Mouse (Mus musculus) c-Kit-positive CD71-positive TER-119-negative erythroid progenitor cells, embryonic 14.5 days (primary cell): ENCODE measurements around the gene Krt80.
"Not testable (repeated sequence)": the region's sequence is repeated elsewhere in the genome, so short reads cannot be mapped to it uniquely, and the experiment has no call there.

Experiments used
- DNase-seq: peaks from one replicate; pipeline ENCODE4 v3.0.0-alpha.2; 2013; ENCODE audit warnings: low read depth

Gene Krt80

DNA sequence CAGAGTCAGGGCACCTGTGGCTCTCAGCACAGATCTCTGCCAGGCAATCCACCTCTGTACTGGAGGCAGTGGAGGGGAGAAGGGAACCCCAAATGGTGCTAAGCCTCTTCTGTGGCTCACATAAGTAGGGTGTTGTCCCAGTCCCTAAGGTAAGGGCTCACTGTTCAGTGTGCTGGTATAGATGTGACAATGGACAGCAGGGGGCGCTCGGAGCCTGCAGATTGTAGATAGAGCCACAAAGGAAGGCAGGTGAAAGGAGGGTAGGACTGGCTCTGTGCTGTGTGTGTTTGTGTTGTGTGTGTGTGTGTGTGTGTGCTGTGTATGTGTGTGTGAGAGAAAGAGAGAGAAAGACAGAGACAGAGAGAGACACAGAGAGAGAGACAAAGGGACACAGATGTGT lies 30.4 kb downstream of the Krt80 start:
- peak; percentile 53 for DNase-seq

DNA sequence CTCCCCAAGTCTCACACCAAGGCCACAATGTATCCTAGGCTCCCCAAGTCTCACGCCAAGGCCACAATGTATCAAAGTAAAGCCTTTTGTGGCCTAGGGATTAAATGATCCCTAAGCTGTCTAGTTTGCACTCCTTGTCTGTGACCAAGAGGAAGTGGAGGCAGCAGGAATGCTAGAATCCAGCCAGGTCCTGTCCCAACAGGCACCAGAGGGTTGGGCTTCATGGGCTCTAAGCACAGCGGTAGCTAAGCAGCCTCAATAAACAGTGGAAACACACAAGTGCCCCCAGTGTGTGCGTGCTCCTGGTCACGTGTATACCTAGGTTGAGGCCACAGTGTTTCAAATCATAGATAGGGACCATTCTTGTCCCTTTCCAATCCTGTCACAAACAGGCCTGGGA lies 31.6 kb downstream of the Krt80 start:
- no peak for DNase-seq

GRCm38 (mm10) chr15:101336474-101337174 lies 33.3 kb downstream of the Krt80 start:
- DNase-seq = no peak

GRCm38 (mm10) chr15:101333648-101334047 lies 36.3 kb downstream of the Krt80 start:
- no peak for DNase-seq

GRCm38 (mm10) chr15:101333165-101333564 lies 36.8 kb downstream of the Krt80 start:
- DNase-seq = no peak

GRCm38 (mm10) chr15:101332370-101332769 lies 37.6 kb downstream of the Krt80 start:
- no peak for DNase-seq

DNA sequence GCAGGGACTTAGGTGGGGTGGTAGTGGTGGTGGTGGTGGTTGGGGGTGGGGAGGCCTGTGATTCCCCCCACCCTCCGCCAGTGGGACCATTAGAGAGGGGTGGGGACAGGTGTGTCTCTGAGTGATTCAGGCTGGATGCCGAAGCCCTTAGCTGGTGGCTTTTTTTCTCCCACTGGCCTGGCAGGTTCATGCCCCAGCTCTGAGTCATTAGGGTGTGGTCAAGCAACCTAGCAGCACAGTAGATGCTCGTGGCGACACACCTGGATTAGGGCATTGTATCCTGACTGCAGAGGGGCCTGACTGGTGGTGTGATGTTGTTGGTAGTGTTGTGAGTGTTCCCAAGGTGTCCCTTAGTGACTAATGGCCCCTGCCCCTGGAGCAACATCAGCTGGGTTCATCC lies 38.9 kb downstream of the Krt80 start:
- no peak for DNase-seq

DNA sequence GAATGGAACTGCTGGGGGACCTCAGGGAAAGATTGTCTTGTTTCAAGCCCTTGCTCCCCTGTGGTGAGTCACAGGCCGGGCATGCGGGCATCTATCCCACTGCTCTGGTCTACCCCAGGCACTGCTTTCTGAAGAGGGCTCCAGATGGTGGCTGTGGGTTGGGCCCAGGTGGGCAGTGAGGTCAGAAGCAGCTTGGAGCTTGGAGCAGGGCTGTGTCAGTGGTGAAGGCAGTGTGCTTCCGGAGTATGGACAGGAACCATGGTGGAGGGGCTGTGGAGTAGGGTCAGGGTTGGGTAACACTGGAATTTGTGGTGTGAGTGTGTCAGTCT lies 40.4 kb downstream of the Krt80 start:
- no peak for DNase-seq

GRCm38 (mm10) chr15:101328876-101329563 lies 40.9 kb downstream of the Krt80 start:
- DNase-seq = no peak

DNA sequence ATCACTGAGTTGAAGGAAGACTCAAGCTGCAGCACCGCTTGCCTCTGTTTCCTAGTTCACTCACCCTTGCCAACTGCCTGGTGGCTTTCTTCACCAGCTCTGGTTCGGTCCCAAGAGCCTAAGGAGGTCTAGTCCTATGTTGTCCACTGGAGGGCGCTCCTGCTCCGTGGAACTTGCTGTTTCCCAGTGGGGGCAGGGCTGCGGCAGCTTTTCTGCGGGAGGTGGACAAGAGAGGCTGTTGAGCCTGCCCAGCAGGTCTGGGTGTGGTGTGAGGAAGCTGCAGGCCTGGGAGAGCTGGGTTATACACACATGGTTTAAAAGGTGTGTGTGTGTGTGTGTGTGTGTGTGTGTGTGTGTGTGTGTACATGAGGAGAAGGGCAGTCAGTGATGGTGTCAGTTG lies 42.7 kb downstream of the Krt80 start:
- DNase-seq = peak; percentile 37

- DNase-seq = no peak
Measured at GRCm38 (mm10) chr15:101325991-101326534, 43.9 kb downstream of the Krt80 start.

- not testable (repeated sequence) for DNase-seq
Measured at GRCm38 (mm10) chr15:101324409-101324808, 45.6 kb downstream of the Krt80 start.

GRCm38 (mm10) chr15:101323511-101323910 lies 46.5 kb downstream of the Krt80 start:
- DNase-seq = no peak

GRCm38 (mm10) chr15:101322640-101323039 lies 47.3 kb downstream of the Krt80 start:
- no peak for DNase-seq

GRCm38 (mm10) chr15:101322106-101322505 lies 47.9 kb downstream of the Krt80 start:
- no peak for DNase-seq

GRCm38 (mm10) chr15:101321126-101321525 lies 48.8 kb downstream of the Krt80 start:
- no peak for DNase-seq

DNA sequence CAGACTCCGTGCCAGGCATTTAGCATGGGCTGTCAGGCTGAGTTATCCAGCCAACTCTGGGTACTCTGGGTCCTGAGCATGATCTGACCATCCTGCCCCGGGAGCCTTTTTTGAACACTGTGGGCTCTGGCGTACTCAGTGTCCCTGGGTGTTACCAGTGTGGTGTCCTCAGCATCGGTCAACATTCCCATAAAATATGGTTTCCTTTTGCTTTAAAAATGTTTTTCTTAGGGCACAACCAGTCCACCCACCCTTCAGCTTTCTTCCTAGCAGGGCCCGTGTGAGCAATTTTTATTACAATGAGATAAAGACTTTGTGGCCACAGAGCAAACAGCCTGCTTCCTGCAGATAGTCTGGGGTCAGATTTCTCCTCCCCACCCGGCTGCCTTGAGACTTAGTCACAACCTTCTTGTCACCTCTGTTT lies 49.3 kb downstream of the Krt80 start:
- DNase-seq = no peak

- DNase-seq = no peak
Measured at GRCm38 (mm10) chr15:101320010-101320617, 49.8 kb downstream of the Krt80 start.

DNA sequence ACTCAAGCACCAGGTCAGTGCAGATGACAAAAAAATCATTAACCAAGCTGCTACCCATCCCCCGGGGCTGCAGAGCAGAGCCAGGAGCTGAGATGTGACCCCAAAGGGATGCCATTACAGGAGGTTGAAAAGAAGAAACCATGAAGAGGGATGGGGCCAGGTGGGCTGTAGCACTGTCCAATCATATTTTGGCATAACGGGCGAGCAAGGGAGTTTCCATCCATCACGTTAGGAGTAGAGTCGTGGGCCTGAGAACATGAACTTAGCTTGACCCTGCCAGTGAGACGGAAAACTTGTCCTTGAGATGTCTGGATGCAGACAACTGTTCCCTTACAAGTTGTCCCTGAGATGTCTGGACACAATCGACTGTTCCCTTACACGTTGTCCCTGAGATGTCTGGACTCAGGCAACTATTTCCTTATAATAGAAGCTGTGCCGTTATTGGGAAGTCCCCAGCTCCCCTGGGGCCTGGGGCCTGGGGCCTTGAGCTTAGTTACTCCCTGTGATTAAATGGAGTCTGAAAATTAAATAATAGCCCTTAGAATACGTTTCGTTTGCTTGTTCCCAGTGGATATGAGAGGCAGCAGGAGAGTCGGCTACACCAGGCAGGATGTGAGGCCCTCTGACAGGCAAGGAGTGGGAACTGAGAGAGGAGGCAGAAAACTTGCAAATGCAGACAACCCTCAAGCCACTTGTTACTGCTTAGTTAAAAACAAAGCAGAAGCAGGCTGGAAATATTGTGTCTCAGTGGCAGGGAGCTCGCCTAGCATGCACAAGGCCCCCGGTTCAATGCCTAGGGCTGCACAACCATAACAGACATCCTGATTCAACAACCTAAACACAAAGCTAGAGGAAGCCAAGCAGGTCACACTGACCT lies 50.8 kb downstream of the Krt80 start:
- DNase-seq = no peak

DNA sequence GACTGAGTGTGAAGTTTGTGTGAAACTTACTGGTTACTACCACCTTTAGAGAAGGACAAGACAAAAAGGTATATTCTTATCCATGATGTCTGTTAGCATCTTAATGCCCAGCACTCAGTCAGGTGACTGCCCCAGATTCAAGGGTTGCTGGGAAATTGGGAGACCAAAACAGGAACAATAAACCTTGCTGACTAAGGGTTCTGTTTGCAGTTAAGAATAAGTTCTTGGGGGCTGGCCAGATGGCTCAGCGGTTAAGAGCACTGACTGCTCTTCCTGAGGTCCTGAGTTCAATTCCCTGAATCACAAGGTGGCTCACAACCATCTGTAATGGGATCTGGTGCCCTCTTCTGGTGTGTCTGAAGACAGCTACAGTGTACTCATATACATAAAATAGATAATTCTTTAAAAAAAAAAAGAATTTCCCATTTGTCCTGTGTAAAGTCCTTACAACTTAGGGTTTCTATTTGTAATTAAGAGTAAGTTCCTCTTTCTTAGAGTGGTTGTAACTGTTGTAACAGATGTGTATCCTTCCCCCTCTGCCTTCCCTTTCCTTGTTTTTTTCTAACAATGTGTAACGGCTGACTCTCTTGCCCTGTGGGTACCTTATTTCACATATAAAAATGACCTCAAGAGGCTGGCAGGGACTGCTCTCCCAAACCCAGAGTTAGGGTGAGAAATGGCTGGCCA lies 52.0 kb downstream of the Krt80 start:
- DNase-seq = no peak
